Mouse (Mus musculus): ENCODE measurements around the gene Optc.

Gene Optc

GRCm38 (mm10) chr1:133917456-133918087, 9.8 kb upstream of the Optc start:
- DNase-seq = peak; percentile 48 to 67

GRCm38 (mm10) chr1:133915723-133916355, 8.0 kb upstream of the Optc start:
- DNase-seq = peak; percentile 87 to 93

- DNase-seq = no peak
Measured at GRCm38 (mm10) chr1:133915115-133915514, 7.3 kb upstream of the Optc start.

GRCm38 (mm10) chr1:133913018-133913417, 5.2 kb upstream of the Optc start:
- DNase-seq = no peak

GRCm38 (mm10) chr1:133911456-133911855, 3.7 kb upstream of the Optc start:
- DNase-seq = peak; percentile 70 to 79

GRCm38 (mm10) chr1:133911008-133911407, 3.2 kb upstream of the Optc start:
- no peak for DNase-seq

- no peak for DNase-seq
Measured at GRCm38 (mm10) chr1:133910108-133910507, 2.3 kb upstream of the Optc start.

GRCm38 (mm10) chr1:133908659-133909575, 1.1 kb upstream of the Optc start:
- peak; percentile 47 to 51 for DNase-seq

GRCm38 (mm10) chr1:133906420-133906819, 1.4 kb downstream of the Optc start:
- no peak for DNase-seq

GRCm38 (mm10) chr1:133900825-133901224, 7.0 kb downstream of the Optc start:
- DNase-seq = no peak

GRCm38 (mm10) chr1:133899043-133899542, 8.7 kb downstream of the Optc start:
- no peak for DNase-seq

- DNase-seq = no peak
Measured at GRCm38 (mm10) chr1:133897293-133897692, 10.5 kb downstream of the Optc start.

GRCm38 (mm10) chr1:133891489-133891888, 16.3 kb downstream of the Optc start:
- peak; percentile 62 to 72 for DNase-seq

GRCm38 (mm10) chr1:133889949-133890598, 17.7 kb downstream of the Optc start:
- peak in 1 of 2 experiments; percentile 27 for DNase-seq

- DNase-seq = no peak
Measured at GRCm38 (mm10) chr1:133887538-133888250, 20.1 kb downstream of the Optc start.

- no peak for DNase-seq
Measured at GRCm38 (mm10) chr1:133887044-133887443, 20.8 kb downstream of the Optc start.

GRCm38 (mm10) chr1:133886431-133886830, 21.4 kb downstream of the Optc start:
- no peak for DNase-seq

- no peak for DNase-seq
Measured at GRCm38 (mm10) chr1:133885811-133886210, 22.0 kb downstream of the Optc start.

GRCm38 (mm10) chr1:133884746-133885145, 23.1 kb downstream of the Optc start:
- no peak for DNase-seq

- DNase-seq = no peak
Measured at GRCm38 (mm10) chr1:133884090-133884489, 23.7 kb downstream of the Optc start.

- DNase-seq = no peak
Measured at GRCm38 (mm10) chr1:133882283-133883217, 25.2 kb downstream of the Optc start.
